Mouse (Mus musculus): ENCODE results near the gene Cops8.

Cops8 gene

DNA sequence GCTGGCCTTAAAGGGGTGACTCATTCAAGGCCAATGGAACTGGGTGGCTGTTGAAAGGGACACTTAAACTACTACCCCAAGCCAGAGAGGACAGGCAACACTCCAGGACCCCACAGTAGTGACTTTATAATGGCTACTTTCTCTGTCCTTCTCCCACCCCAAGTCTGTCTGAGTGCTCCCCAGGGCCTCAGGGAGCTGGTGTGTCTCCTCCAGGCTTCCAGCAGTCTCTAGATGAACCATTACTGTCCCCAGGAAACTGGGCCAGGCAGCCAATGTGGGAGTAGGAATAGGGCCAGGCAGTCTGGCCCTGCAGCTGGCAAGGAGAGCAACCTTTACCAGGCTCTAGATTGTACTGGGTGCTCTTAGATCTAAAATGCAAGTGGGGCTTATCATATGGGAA is 49.0 kb downstream of the Cops8 start:
- DNase-seq: no peak

DNA sequence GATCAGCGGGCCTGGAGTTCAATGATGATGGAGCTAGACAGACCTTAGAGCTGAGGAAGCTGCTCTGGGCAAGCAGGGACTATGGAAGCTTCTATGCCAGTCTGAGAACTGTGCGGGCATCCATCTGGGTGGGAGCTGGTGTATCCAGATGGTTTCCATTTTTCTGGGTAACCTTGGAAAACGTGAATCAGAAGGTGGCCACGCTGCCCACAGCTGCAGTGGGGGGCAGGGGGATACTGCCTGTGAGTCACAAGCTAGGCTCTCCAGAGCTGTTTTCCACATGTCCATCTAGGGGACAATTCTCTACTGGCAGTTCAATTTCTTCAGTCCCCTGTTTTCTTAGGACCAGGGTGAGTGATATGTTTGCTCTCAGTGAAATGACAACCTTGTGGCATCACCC is 49.8 kb downstream of the Cops8 start:
- no peak for DNase-seq

DNA sequence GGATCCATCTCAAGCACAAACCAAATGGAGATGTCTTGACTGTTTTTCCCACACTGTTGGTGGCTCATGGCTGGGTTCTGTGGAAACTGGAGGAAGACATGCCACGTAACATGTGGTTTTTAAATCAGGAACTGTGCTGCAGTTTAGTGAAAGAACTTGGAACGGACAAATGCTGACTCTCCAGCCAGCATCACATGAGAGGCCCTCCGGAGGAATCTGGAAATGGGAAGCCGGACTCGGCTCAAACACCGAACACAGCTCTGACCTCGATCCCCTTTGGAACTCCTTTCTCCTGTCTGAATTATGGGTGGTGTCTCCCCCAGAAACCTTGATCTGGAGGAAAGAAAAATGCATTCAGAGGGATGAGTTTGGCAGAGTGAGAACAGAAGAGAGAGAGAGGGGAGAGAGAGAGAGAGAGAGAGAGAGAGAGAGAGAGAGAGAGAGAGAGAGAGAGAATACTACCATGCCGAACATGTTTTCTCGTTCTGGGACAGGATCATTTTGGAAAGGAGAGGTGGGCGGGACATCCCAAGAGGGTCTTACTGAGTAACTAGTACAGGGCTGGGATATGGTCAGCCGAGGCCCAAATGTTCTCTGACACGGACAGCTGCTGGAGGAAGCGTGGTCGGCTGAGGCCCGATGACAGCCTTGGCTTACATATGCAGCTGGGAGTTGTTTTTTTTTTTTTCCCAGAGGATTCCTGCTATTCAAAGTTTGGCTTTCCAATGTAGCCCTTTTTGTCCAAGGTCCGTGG is 53.9 kb downstream of the Cops8 start:
- DNase-seq: no peak

DNA sequence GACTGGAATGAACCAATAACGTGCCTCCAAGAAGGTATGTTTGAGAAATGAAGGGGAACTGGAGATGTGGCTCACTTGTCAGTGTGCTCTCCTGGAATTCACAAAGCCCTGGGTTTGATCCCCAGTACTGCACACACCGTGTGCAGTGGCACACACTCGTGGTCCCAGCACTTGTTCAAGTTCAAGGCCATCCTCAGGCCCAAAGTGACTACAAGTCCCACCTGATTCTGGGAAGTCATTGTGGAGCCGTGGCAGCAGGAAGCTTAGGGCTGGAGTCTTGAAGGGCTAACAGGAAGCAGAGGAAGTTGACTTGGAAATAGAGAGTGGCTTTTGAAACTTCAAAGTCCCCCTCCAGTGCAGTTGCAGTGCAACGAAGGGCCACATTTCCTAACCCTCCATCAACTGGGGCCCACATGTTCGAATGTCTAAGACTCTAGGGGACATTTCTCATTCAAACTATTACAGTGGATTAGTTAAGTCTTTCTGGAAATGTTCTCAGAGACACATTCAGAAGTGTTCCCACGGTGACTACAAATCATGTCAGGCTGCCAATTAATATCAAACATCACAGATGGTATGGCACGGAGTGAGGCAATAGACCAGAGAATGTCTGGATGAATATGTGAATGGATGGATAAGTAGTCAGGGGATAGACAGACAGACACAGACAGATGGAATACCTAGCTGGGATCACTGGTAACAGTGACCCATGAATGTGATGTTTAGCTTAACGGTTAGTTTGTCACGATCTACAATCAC is 54.7 kb downstream of the Cops8 start:
- no peak for DNase-seq

DNA sequence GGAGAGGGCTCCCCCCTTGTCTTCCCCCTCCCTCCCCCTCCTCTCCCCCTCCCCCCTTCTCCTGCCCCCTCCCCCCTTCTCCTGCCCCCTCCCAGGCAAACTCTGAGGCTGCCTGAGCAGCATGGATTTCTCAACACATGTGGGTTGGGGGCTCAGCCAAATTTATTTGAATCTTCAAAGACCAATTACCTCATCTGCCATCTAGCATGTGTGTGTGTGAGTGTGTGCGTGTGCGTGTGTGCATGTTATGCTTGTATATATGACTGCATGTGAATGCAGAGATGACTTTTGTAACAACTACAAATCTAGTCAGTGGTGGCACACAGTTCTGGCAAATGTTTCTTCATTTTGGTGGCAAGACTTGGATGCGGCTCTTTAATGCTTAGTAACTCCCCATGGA is 55.8 kb downstream of the Cops8 start:
- DNase-seq: no peak

DNA sequence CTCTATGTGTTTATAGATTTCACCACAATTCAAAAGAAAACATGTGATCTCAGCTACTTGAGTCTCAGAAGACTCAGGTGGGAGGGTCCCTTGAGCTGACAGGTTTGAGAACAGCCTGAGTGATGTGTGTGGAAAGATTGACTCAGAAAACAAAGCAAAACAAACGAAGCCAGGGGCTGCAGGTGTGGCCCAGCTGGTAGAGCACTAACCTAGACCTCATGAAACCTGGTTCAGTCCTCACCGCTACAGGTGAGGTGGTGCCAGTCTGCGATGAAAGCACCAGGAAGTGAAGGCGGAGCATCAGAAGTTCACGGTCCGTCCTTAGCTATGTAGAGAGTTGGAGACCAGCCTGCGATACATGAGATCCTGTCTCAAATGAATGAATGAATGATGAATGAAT is 57.4 kb downstream of the Cops8 start:
- no peak for DNase-seq

DNA sequence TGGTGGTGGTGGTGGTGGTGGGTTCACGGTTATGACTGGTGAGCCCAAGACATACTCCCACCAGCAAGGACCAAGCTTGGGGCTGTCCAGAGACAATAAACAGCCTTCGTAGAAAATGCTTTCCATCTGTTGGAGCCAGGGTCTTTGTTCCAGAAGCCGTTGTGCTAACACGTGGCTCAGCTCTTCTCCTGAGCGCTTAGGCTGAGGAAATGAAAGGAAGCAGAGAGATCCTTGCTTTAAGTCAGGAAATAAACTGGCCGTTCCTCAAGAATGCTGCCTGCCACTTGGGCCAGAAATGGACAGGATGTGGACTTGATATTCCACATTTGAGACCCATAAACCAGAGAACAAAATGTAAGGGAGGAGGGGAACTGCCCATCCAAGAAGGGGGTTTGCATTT is 59.7 kb downstream of the Cops8 start:
- DNase-seq: no peak

Measured in liver (tissue).